Mouse (Mus musculus) left cerebral cortex, adult 18-20 months (tissue): ENCODE results near the gene Chchd3. TPM values are rescaled to one million over a fixed set of nuclear protein-coding genes. Genes with fewer than 3 reads are reported as not detected.

Experiments used
- DNase-seq, 2 experiments: peaks; one replicate each; pipeline ENCODE4 v3.0.0; 2021 to 2022; ENCODE audit warnings: low spot score in 2 of 2, mixed read lengths in 1 of 2
- total RNA-seq, 2 experiments: library from RNA; stranded (reverse); gene quantifications; 2 replicates each; pipeline ENCODE4 v1.2.3; 2021

Chchd3 gene
- total RNA-seq, 2 experiments from 2014 or later = 80.9 to 92.8 TPM

DNA sequence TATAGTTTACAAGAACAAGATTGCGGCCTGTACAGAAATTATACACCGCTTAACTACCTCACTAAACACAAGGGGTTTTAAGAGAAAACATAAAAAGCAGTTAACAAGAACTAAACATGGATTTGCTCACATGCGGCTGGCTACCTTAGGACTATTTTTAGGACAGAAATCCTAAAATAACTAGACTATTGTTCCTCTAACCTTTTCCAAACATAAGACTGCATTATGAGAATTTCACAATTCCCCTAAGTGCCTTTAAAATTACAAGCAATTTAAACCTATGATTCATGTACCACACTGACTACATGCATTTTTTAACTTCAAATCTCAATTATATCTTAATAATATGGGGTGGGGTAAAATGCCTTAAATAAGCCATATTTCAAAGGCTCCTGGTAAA, 123.3 kb downstream of the Chchd3 start:
- DNase-seq = no peak

DNA sequence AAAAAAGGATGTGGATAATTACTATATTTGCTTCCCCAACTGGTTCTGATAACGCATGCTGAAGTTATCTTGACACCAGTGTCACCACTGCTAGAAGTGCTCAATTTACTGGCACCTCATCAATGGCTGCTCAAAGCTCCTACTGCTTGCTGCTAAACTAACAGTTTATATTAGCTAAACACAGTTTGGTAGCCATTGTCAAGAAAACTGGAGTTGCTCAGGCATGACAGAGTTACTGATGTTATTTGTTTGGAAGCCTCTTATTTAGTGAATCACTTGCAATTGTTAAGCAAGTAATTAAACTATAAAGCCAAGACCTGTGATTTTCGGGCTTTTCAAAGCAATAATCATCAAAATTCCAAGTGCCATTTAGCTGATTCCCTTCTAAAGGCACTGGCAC, 123.7 kb downstream of the Chchd3 start:
- no peak for DNase-seq

DNA sequence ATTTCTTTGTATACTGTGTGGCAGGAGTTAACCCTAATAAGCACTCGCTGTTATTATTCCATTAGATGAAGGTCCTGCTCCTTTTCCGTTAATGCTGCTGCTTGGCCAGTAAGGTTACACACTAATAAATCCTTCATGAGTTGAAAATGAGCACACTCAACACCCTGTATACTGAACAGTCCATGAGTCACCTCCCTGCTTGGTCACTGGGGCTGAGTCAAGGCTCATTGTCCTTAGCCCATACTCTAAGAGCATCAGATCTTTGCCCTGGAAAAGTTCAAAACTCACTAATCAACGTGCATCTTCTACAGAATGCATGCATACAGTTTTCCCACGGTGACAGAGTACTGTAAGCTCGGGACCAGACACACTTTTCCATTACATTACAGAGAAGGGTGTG, 124.5 kb downstream of the Chchd3 start:
- no peak for DNase-seq

DNA sequence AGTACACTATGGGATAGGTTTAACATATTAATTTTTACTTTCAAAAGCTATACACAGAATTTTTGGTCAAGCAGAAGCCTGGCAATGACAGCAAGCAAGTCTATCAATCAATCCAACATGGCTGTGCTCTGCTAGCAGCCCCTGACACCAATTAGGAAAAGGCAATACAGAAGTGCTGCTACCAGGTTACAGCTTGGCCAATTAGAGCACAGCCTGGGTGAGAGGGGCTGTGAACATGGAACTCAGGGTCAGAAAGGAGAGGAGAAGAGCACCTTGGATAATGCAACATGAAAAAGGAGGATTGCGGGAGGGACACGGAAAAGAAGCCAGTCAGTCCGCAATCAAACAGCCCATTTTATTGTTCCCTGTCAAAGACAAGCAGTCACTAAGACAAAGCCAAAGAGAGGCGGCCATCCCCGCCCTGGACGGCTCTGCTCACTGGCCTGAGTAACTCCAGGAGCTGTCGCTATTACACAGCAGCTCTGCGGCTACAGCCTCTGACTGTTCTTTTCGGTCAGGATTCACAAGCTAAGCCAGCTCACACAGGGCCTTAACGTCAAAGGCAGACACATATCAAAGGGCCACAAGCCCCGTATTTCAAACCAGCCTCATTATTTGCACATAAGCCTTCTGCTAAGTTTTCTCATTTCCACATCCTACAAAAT, 128.8 kb downstream of the Chchd3 start:
- DNase-seq = no peak

DNA sequence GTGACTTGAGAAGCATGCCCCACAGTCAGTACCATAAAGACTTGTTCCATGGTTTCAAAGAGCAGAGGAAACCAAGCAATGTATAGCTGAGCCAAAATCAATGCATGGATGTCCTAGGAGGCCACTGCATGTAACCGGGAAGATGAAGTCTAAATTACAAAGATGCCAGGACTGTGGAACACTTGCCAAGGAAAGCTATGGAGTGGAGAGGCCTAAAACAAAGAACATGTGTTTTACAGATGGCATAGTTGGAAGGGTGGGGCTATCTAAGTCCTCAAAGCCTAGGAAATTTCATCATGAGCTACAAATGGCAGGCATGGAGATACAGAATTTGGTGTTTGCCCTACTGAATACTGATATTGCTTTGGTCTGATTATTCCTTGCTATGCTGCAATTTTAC, 137.7 kb downstream of the Chchd3 start:
- DNase-seq = no peak

- DNase-seq = peak; percentile 60 to 76
These were observed 140.0 kb downstream of the Chchd3 start for GRCm38 (mm10) chr6:32920091-32920490.

GRCm38 (mm10) chr6:32910692-32911091, 149.4 kb downstream of the Chchd3 start:
- no peak for DNase-seq

DNA sequence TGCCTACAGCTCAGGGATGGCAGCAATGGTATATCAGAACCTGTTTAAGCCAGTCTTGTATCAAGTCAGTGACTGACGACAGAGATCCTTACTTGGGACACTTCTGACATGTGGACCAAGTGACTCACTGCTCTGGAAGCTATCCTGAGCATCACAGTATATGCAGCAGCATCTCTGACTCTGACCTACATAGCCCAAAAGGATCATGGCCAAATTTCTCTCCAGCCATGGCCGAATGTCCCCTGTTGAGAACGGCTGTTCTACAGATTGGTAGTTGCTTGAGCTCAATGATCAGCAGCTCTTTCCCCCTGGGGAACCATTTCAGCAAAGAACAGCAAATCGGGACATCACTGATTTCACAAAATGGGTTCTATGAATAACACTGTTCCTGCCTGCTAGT, 161.0 kb downstream of the Chchd3 start:
- DNase-seq = no peak

- DNase-seq = no peak
These were observed 166.0 kb downstream of the Chchd3 start for GRCm38 (mm10) chr6:32894100-32894499.

DNA sequence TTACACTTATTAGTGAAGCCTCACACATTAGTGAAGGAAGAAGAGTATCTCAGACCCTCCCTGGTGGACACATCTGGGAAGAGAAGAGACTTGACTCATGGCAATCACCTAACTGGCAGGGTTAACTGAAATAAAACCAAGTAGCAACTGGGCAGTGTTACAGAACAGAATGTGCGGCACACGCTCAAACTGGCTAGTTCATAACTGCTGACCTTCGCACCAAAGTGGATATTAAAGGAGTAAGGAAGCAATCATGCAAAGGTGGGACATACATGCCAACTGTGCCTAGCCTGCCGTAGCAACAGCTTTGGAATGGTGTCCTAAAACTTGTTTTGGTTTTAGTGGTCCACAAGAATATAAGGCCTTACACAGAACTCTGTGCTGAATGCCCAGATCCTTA, 169.3 kb downstream of the Chchd3 start:
- no peak for DNase-seq

GRCm38 (mm10) chr6:32888894-32889529, 171.0 kb downstream of the Chchd3 start:
- DNase-seq = no peak

GRCm38 (mm10) chr6:32878586-32878985, 181.5 kb downstream of the Chchd3 start:
- DNase-seq = peak in 1 of 2 experiments; percentile 16

DNA sequence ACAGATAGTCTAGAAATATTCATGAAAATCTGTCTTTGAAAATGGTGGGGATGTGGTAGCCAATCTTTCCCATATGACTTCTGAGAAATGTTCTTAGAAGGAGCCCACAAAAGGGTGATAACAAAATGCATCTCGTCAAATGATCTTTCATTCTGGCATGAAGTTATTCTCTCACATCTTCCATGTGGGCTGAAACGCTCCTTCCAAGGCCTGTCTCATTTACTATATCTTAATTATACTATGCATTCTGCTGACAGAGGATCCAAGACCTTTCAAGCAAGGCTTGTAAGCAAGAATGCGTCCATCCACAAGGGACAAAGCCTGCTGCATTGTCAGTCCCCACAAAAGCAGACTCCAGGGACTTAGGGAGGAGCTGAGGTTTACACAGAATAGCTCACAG, 185.9 kb downstream of the Chchd3 start:
- no peak for DNase-seq

GRCm38 (mm10) chr6:32872805-32873204, 187.3 kb downstream of the Chchd3 start:
- DNase-seq = no peak

DNA sequence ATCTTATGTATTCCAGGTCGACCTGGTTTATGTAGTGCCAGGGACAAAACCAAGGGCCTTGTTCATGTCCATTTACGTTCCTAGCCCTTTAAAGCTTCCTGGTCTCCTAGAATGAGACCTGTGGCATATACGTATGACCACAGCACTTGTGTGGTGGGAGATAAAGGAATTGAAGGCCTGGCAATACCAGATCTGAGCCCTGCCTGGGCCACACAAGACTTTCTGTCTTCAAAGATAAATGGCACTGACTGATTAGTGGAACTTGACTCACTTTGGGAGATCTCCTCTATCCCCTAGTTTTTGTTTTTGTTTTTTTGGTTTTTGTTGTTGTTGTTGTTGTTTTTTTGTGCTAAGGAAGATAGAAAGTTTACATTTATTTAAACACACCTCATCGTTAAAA, 209.1 kb downstream of the Chchd3 start:
- no peak for DNase-seq

DNA sequence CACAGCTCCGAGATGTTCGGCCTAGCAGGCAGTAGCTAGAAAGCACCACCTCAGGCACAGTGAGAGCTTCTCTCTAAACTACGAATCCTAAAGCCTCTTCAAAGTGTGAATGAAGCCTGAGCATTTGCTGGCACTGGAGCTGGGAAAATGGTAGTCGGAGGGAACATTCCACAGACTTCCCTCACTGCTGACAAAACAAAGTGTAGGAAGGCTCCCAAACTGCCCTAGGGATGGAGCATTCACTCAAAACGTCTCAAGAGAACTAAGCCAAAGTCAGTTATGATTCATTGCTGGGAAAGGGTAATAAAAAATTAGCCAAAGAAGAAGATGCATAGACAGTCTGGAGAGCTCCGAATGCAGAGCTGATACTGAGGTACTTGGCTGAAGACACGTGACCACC, 211.1 kb downstream of the Chchd3 start:
- DNase-seq = peak in 1 of 2 experiments; percentile 12

- no peak for DNase-seq
These were observed 214.6 kb downstream of the Chchd3 start for GRCm38 (mm10) chr6:32845463-32845862.

DNA sequence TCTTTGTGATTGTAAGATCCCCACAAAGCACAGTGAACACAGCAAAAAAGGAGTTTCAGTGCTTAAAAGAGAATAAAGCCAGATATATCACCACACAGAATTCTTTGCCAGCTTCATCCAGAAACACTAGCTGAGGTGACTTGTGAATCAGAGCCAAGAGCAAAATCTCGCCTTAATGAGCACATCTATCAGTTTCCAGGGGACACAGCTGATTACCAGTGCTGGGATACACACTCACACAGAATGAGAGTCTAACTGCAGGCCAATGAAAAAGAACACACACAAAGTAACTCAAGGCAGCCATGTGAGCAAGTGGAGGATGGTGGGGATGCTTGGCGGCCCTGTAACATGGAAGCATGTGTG, 222.1 kb downstream of the Chchd3 start:
- no peak for DNase-seq

DNA sequence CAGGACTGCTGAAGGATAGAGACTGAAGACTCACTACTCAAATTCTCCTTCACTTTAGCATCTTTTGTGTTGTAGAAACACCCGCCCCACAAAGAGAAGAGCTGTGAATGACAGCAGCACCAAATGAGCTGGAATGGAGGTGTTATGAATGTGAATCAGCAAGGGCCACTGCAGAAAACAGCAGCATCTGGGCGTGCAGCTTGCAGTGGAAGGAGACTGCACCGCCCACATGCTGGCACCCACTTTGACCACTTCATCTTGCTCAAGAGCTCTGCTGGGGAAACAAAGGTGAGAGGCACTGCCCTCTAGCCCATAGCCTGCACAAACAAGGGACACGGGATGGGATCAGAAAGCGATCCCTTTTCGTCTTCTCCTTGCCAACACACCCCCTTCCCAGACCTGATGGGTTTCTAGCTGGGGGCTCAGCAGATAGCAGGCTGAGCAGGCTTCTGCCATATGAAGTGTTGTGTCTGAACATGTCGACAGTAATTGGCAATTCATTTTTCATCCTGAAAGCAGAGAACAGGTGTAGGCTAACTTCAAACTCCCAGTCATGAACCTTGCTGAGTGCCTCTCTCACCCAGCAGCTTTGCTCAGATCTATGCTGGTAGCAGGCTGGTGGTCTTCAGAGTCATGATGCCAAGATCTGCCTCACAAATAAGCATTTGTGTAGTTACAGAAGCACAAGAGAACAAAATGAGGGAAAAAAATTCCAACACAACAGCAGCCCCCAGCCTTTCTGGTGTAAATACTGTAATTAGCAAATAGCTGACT, 222.7 kb downstream of the Chchd3 start:
- DNase-seq = peak; percentile 45 to 60

DNA sequence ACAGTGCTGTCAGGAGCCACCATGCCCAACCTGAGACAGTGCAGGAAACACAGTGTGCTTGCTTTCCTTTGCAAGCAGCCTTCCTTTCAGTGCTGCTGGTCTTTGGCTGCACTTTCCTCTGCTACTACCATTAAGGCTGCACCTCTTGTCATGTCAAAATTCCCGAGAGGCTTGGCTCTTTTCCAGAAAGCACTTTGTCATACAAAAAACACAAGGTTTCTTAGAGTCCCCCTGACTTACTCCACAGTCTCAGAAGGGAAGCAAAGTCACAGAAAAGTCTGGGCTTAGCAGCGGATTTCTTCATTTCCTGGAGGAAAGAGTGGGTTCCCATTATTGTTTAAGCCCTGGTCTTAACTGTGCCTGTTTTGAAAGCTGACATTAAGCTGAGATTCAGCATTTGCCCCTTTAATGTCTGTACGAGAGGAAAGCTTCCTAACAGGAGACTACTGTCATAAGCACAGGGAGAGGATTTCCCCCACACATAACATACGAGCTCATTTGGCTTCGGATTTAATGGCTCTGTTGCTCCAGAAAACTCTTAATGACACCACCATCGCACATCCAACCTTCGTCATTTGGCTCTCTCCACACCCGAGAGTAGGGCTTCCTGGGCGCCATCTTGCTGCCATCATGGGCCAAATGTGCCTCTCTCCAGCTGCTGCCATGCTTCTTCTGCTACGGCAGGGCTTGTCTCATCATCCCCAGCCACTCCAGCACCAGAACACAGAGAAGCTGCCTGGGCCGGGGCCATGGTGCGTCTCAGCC, 236.0 kb downstream of the Chchd3 start:
- DNase-seq = no peak

- DNase-seq = no peak
These were observed 241.1 kb downstream of the Chchd3 start for GRCm38 (mm10) chr6:32818961-32819360.

DNA sequence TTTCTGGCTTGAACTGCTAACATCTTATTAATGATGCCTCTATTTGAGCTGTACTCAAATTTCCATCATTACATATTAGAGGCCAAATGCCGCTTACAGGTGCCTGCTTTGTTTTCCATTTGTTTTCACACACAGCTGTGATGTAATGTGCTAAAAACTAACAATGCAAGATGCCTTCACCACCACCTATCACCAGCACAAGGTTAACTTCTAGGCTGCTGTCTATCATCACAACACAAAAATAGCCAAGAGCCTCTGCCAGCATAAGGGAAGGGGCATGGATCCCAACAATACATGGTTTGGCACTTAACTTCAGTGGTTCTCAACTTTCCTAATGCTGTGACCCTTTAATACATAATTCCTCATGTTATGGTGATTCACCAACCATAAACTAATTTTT, 251.3 kb downstream of the Chchd3 start:
- DNase-seq = no peak
